Mouse (Mus musculus): ENCODE measurements around the gene H2afb2.

The H2afb2 gene

DNA sequence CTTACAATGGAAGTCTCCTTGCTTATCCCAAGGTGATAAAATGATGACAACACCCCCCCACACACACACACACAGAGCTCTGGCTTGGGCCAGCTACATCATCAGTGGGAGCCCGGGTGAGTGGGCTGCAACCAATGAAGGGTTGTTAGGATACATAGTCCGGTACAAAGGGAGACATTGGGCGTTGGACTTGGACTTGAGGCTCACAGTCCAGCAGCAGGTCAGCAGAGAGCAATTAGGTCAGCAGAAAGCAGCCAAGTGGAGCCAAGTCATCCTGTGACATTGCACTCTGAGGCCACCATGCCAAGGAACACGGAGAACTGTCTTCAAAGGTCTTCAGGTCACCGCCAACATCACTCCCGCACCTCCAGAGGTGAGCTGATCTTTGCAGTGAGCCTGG lies at the start of gene H2afb2:
TSS of gene H2afb2 (plus strand) at position 301 of the 400 bp plus-strand sequence.
- in situ Hi-C loops (cut with MboI, MseI), result no loop called here

Measured in T-helper 1 cell (primary cell).